Mouse (Mus musculus): ENCODE measurements at regions not wholly inside any gene's neighbourhood (a gene's known extent, or its start where the extent isn't known, plus 50 kb on each side); places are given as distances from the start of the nearest gene placed in this dataset.

DNA sequence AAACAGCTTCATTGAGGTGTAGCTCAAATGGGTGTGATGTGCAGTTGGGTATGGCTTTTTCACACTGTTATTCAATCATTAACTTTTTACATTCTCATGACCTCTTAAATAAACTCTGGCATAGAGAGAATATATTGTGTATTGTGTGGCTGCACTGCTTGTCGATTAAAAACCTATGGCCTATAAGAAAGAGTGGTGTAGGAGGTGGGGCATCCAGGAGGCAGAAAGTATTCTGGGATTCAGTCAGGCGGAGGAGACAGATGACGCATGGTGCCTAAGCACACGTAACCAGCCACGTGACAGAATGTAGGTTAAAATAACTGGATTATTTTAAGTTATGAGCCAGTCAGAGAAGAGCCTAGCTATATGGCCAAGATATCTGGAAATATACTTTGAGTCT, 78.2 kb upstream of the Slc16a7 start:
- DNase-seq (ENCODE audit: low spot score in 2 of 2): no peak

DNA sequence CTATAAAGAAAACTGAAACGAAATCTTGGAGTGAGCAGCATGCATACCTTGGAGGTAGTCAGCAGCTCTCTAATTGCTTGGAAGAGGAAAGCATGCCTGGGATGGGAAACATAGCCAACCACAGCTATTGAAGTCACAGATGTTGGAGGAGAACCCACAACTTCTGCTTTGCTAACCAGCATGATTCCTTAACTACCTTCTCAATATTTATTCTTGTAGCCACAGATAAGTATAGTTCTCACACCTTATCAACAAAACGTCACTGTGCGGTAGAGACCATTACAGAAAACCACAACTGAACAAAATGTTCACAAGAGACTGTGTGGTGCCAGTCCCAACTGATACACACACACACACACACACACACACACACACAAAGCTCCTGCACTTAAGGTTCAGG, 99.1 kb upstream of the Slc16a7 start:
- DNase-seq (ENCODE audit: low spot score in 2 of 2): no peak

DNA sequence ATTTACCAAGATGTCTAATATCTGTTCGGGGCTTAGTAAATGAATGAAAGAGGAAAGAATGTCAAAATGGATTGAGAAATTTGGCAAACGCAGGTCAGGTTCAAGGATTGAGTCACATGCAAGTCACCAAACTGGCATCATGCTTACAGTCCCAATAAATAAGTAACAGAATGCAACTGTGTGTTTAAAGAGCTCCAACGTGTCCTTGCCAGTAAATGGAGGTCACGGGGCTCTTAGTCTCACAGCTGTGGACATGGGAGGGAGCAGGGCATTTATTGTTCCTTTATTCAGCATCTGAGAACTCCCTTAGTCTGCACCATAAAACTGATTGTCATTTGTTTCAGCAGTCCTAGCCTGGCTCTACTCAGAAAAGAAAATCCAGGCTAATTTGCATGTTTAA, 101.1 kb upstream of the Slc16a7 start:
- DNase-seq (ENCODE audit: low spot score in 2 of 2): no peak

DNA sequence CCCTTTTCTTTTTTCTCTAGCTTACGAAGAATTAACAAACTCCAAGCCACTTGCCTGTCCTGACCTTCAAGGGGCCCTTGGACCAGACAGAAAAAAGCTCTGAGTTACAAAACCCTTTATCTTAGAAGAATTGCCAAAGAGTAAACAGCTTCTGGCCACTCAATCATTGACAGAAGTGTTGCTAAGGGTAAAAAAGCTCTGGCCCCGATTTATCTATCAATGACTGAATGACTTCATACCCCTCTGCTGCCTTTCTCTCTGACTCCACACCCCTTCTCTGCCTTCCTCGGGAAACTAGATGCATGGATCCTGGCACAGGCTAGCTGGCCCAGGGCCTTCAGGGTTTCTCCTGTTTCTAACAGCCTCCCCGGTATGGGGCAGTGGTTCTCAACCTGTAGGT, 105.2 kb upstream of the Slc16a7 start:
- DNase-seq (ENCODE audit: low spot score in 2 of 2): no peak

DNA sequence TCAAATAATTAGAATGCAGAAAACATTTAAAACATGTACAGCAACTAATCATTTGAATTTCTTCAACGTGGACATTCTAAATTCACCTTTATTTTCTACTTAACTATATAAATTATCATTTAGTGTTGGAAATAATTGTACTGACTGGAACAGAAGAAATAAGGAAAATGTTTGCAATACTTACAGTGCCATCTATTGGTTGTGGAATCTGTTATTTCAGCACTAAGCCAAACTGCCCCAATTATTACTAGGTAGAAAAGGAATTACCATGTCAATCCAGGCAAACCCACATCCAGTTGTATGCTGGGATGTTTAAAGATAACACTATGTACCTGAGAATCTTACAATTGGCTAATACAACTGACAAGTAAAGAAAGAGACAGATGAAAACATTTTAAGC, 109.1 kb upstream of the Slc16a7 start:
- DNase-seq (ENCODE audit: low spot score in 2 of 2): no peak

DNA sequence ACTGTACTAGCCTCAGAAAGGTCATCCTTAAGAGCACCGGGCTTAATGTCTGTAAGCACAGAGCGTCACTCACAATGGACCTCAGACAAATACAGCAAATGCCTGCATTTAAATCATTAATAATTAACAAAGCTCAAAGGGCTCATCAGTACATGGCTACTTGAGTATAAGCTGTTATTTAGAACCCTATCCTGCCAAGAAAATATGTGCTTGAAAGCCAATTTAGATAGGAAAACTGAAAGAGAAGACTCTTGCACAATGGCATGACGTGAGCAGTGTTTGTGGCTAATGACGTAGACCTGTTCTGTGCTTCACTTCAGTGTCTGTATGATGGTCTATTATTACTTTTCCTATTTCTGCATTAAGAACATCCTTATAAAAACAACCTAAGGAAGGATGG, 111.1 kb upstream of the Slc16a7 start:
- DNase-seq (ENCODE audit: low spot score in 2 of 2): no peak

DNA sequence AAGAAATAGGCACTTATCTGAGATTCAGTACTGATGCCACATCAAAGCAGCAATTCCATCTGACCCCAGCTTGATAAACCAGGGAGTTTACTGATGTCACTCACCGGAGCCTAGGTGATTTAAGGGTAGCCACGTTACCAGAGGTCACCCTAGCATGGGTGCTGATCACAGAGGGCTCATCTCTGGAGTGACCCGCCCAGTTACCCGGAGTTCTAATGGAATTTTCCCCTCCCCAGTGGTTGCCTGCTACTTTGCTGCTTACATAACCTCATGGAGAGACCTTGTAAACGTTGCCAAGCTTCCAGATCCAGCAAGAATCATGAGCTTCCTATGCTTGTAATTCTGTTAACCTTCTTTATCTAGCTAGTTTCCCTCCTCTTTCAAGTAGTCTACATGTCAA, 125.8 kb upstream of the Slc16a7 start:
- DNase-seq (ENCODE audit: low spot score in 2 of 2): no peak

DNA sequence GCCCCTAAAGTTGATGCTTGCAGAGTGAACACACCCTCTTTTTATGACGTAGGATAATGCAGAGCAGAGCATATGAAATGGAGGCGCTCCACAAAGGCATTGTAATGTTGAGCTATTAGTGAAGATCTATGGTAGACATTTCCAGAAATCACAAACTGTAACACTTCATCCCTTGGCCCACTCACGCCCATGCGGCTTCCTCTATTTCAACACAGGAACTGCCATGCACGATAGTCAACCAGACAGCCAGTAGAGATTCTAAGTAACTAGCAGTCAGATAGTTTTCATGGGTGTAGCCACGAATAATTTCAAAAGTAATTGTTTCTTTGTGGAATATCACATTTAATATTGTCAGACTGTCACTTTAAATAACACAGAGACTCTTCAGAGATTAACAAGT, 141.6 kb upstream of the Slc16a7 start:
- DNase-seq (ENCODE audit: low spot score in 2 of 2): no peak

DNA sequence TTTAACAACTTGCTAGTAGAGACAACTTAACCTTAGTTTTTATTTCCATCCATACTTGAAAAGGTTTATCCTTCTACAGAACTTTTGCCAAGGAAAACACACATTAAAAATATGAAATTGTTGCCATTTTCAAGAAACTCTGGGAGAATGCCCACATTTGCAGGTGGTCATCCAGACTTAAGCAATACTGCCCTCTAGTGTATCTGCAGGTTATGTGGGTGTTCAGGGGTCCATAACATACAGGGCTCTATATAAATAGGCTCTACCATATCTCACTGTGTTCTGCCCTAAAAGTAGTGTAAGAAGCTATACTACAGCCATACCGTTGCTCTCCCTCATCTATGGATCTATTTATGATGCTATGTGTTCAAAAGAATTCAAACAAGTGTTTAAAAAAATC, 149.1 kb upstream of the Slc16a7 start:
- DNase-seq (ENCODE audit: low spot score in 2 of 2): peak in 1 of 2 experiments; percentile 9

DNA sequence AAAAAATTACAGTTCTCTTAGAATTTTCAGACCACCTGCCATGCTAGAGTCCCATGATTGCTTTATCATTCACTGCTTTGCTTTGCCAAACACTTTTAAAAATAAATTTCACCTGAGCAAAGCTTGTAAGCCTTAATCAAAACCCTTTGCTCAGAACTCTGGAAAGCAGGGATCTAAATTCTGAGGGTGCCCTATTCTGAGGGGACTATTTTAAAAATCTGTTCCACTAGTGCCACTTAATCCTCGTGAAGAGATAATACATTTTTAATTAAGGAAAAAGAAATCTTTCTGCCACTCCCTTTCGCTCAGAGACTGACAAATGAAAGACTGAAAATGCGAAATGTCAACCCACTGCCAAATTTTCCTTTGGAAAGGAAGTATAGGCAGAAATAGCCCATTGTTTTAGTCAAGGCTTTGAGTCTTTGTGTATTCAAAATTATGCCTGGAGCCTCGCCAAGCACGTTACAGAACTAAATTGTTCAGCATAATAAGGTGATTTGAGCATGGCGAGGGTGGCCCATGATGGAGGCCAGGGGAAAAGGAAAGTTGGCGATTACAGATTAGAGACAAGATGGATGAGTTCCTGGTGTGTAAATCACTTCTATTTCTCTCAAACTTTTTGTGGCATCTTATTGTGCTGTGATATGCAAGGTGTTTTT, 197.4 kb upstream of the Slc16a7 start:
- DNase-seq (ENCODE audit: low spot score in 2 of 2): no peak

DNA sequence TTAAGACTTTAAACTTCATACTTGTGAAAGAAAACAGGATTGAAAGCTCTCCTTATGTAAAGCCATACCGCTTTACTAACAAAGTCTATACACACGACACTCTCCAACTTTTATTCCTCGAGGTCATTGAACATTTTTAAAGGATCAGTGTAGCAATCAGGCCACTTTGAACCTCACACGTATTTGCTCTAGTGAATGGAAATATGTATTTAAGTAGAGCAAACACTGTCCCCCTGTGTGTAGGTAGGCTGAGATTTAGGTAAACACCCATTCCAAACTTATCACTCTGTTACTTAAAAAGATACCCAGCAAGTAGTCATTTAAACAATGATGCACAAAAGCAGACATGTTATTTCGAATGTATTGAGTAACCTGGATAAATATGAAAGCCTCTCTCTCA, 203.7 kb upstream of the Slc16a7 start:
- no peak for DNase-seq (ENCODE audit: low spot score in 2 of 2)

DNA sequence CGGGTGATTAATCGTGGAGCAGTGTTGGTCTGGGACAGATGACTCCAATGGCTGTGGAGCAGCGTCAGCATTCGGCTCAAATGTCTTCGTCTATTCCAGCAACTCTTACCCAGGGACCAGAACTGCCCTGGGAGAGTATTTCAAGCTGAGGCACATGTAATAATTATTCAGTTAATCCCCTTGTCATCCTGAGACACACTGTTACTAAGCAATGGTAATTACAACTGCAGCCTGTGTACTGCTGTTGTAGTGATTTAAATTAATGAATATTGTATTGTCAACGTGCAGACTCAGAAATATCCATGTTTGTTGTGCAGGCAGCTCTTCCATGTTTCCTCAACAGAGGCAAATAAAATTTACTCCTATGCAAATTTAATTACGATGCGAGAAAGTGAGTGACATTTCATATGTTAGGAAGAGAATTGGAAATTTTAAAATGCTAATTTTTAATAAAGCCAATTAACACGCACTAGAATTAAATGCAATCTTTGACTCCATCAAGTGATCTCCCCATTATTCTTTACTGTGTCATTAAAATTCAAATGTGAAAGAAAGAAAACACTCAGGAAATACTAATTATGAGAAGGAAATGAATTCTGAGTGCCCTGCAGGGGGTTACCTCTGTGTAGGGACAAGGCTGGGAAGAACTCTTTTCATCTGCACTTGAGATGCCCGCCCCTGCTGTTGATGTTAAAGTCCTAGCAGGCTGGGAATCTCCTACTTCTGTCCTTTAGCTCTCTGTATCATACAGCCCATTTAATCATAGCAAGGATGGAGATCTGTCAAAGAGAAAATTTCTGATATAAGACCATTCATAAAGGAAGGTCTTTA, 218.7 kb upstream of the Slc16a7 start:
- no peak for DNase-seq (ENCODE audit: low spot score in 2 of 2)

DNA sequence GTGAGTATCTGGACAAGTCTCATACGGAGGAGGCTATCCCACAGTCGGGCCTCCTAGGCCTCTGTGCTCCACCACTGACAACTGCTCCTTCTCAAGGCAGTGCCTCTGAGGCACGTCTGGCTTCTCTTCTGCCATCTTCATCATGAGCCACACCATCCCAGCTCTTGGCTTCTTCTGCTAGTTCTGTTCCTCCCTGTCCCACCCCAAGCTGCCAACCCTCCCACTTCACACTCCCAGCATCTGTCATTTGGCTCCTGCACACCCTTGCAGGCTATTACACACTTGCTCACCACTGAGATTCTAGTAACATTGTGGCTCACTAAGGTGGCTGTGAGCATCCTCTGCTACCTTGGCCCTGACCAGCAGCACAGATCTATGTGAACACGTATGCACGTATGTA, 221.1 kb upstream of the Slc16a7 start:
- DNase-seq (ENCODE audit: low spot score in 2 of 2): no peak

DNA sequence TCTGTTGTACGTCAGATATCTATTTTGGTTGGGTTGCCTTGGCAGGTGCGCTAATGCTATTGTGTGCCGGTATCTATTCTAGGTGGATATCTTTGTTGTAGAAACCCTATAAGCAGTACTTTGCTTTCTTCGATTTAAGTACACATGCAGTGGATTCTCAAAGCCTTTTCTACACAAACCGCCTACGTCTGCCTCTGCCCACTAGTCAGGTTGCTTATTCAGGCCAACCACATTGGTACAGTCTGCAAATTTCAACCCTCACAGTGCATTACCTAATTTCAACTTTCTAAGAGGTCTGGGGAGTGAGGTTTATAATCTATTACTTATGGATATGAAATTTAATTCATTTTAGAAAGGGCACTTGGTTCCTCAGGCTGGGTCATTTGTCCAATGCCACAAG, 223.5 kb upstream of the Slc16a7 start:
- DNase-seq (ENCODE audit: low spot score in 2 of 2): no peak

DNA sequence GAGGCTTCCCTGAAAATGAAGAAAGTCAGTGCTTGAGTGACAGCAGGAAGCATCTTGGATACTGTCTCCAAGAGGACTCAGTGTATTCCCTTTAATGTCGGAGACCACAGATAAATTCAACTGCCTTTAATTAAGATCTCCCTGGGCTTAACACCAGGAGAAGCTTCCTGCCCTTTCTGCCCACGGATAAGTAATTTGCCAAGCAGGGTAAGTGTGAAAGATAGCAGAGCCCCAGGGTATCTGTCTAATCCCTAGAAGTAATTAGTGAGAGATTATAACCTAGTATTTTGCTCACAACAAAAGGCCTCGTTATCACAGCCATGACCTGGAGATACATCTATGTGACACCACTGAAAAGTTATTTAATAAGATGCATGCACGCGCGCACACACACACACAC, 232.1 kb upstream of the Slc16a7 start:
- no peak for DNase-seq (ENCODE audit: low spot score in 2 of 2)

DNA sequence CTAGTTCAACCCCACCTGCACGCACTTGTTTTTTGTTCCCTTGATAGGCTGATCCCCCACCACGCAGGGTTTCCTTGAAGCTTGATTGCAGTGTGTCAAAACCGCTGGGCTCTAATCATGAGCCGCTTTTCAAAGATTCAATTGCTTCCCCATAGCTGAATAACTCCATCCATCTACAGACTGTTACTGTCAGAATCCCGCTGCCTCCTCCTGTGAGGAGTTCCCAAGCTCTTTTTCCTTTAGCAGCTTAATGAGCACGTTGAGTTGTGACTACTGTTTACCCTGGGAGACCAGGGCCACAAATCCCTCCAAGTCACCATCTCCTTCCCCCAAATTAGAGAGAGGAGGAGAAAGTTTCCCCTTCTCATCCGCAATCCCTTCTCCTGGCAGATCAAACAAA, 234.6 kb upstream of the Slc16a7 start:
- DNase-seq (ENCODE audit: low spot score in 2 of 2): no peak

DNA sequence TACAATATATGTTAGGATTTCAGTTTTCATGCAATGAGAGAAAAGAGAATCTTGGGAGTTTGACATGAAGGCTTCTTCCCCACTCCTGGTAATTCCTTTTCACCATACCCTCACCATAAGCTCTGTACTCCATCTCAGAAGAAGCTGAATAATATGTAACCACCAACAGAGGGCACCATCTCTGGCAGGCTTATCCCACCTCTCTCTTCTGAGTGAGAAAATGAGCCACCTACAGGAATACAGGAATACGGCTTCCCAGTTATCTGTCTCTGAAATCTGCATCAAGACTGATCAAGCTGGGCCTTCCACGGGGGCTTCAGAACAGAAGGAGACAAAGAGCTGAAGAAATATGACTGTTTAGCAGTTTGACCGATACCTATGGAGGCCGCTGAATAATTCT, 278.6 kb upstream of the Slc16a7 start:
- no peak for DNase-seq (ENCODE audit: low spot score in 2 of 2)

DNA sequence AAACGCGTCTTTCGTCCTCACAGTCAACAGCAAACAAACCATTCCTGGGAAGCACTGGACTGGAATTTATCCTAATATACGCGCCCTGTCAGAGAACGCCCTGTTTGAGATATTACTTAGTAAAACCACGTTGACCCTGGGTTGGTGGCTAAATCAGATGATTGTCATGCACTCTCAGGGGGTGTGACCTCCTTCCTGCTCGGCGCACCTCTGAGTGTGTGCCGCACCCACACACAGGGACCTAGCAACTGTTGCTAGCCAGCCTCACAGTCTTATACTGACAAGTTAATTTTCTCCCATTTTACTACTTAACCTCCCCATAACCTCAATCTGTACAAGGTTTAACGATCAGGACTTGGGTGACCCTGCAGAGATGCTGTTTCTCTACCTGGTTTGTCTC, 284.4 kb upstream of the Slc16a7 start:
- DNase-seq (ENCODE audit: low spot score in 2 of 2): no peak

DNA sequence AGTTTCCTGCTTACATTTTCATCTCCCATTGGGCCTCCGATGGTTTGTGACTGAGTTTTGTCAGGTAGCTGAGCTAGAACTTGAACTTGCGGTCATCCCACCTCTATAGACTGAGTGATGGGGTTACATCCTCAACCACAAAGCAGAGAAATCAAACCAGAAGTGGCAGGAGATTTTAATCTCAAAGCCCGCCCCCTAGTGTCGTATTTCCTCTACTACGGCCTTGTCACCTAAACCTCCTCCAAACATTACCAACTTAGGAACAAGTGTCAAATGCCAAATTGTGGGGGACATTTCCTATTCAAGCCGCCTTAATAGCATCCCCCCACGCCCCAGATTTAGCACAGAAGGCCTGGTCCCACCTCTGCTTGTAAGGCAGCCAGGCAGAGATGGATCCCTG, 286.3 kb upstream of the Lrig3 start:
- no peak for DNase-seq (ENCODE audit: low spot score in 2 of 2)

DNA sequence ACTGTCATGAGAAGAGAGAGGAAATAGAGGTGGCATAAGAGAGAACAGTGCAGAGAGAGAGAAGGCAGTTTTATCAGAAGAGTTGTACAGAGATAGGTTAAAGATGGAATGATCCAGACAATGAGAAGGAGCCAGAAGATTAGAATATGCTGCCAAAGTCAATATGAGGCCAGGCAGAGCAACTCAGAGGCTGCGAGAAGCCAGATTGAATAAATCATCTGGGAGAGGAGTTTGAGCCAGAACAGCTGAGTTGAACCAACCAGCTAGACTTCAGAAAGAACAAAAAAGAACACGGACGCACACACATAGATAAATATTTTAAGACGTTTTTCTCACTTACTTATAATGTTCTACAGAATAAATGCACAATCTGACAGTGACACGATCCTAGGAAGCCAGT, 280.8 kb upstream of the Lrig3 start:
- DNase-seq (ENCODE audit: low spot score in 2 of 2): no peak

DNA sequence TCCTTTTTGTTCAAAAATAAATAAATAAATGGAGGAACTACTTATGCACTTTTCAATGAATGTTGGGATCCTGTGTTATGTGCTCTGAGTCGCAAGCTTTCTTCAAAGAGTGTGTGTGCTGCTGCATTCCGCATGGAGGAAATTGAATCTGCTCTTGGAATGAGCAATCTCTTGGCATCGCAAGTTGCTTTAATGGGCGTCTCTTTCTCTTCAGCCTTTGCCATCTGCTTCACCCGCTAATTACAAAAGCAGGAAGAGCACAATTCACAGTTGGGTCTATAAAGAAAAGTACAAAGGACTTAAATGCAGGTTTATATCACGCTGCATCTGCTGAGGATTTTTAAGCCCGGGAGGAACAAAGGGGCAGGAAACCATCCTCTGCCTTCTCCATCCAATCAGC, 272.5 kb upstream of the Lrig3 start:
- DNase-seq (ENCODE audit: low spot score in 2 of 2): no peak

DNA sequence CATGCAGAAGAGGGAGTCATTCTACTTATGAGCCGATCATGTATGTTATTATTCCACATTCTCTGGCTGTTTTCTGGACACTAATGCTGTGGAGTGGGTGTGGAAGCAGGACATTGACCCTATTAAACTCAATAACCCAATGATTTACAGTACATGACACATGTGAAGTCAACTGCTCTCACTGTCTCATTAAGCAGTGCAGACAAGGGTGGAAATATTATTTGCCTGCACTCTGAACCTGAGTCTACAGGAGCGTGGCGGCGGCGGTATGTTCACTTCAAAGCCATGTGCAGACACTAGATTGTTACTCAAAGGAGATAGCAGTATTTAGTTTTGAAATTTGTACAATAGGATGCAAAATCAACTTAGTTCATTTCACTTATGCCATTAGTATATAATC, 269.8 kb upstream of the Lrig3 start:
- DNase-seq (ENCODE audit: low spot score in 2 of 2): no peak

DNA sequence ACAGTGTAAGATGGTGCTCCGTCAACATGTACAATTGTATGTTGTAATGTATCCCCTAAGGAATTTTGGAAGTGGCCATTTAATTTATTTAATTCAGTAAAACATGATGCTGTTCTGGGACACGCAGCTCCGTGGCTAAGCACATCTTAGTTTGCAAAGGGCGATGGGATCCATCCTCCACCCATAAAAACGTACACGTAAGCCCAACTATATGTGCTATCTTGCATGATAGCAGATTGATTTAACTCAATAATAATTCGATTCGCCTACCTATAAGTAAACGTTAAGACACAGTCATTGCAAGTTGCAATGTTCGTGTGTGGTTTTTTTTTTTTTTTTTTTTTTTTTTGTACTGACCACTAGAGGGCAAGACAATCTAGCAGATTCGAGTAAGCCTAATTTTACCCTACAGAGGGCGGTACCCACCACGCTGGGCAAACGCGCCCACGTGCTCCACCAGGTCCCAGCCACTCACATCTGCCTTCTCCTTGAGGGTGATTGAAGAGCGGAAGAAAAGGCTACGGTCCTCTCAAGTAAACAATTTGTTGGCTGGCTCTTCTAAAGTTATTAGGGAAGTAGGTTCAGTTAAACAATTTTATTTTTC, 240.8 kb upstream of the Lrig3 start:
- DNase-seq (ENCODE audit: low spot score in 2 of 2): peak in 1 of 2 experiments; percentile 58
